Mouse (Mus musculus) spleen, adult 2 months (tissue): ENCODE results near the gene Rab3d.

Source experiments
- CTCF ChIP-seq: fragments of 200-500 bp; IDR thresholded peaks from 2 replicates; pipeline ENCODE4 v1.5.1; 2011; ENCODE audit warnings: mild to moderate bottlenecking, inconsistent platforms; ENCODE audit not compliant: insufficient read depth, insufficient read length, insufficient replicate concordance; ENCODE audit errors: extremely low read depth
- POLR2A ChIP-seq: fragments of 200-500 bp; IDR thresholded peaks from 2 replicates; pipeline ENCODE4 v1.6.1; 2011; ENCODE audit warnings: low read depth, low read length, inconsistent platforms

DNA sequence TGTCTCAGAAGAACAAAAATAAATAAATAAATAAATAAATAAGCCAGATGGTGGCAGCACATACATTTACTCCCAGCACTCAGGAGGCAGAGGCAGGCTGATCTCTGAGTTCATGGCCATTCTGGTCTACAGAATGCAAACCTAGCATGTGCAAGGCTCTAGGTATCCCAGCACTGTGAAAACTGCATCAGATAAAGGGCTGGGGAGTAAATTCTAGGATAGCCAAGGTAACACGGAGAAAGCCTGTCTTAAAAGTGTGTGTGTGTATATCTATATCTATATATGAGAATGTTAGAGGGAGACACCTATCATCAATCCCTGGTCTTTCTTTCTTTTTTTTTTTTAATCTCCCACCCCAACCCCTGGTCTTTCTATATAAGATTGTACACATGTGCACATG is 7.5 kb upstream of the Rab3d start:
- TF ChIP-seq CTCF (no peak), POLR2A (no peak)
